Mouse (Mus musculus): ENCODE measurements around the gene Cbx7.
A peak's percentile ranks its signal among the peaks of the same experiment; 100 is the strongest.

Cbx7 gene

GRCm38 (mm10) chr15:80001601-80002000 is 30.7 kb upstream of the Cbx7 start:
- no peak for DNase-seq (ENCODE audit: low spot score)

- no peak for DNase-seq (ENCODE audit: low spot score)
Observed at GRCm38 (mm10) chr15:80000694-80001093, 29.8 kb upstream of the Cbx7 start.

- DNase-seq (ENCODE audit: low spot score), result no peak
Observed at GRCm38 (mm10) chr15:79997988-79998387, 27.1 kb upstream of the Cbx7 start.

GRCm38 (mm10) chr15:79996781-79997180 is 25.9 kb upstream of the Cbx7 start:
- DNase-seq (ENCODE audit: low spot score), result no peak

GRCm38 (mm10) chr15:79995552-79995951 is 24.6 kb upstream of the Cbx7 start:
- DNase-seq (ENCODE audit: low spot score), result no peak

- no peak for DNase-seq (ENCODE audit: low spot score)
Observed at GRCm38 (mm10) chr15:79994566-79994965, 23.6 kb upstream of the Cbx7 start.

- no peak for DNase-seq (ENCODE audit: low spot score)
Observed at GRCm38 (mm10) chr15:79986182-79986581, 15.3 kb upstream of the Cbx7 start.

- no peak for DNase-seq (ENCODE audit: low spot score)
Observed at GRCm38 (mm10) chr15:79985471-79985870, 14.6 kb upstream of the Cbx7 start.

GRCm38 (mm10) chr15:79984152-79984551 is 13.2 kb upstream of the Cbx7 start:
- DNase-seq (ENCODE audit: low spot score), result no peak

- no peak for DNase-seq (ENCODE audit: low spot score)
Observed at GRCm38 (mm10) chr15:79980716-79981115, 9.8 kb upstream of the Cbx7 start.

GRCm38 (mm10) chr15:79972186-79972585 is 1.3 kb upstream of the Cbx7 start:
- no peak for DNase-seq (ENCODE audit: low spot score)

GRCm38 (mm10) chr15:79970491-79970890 is 428 bp downstream of the Cbx7 start:
- no peak for DNase-seq (ENCODE audit: low spot score)

GRCm38 (mm10) chr15:79967346-79967745 is 3.6 kb downstream of the Cbx7 start:
- no peak for DNase-seq (ENCODE audit: low spot score)

GRCm38 (mm10) chr15:79964376-79964775 is 6.5 kb downstream of the Cbx7 start:
- no peak for DNase-seq (ENCODE audit: low spot score)

GRCm38 (mm10) chr15:79962661-79963060 is 8.3 kb downstream of the Cbx7 start:
- DNase-seq (ENCODE audit: low spot score), result no peak

- no peak for DNase-seq (ENCODE audit: low spot score)
Observed at GRCm38 (mm10) chr15:79961366-79961921, 9.5 kb downstream of the Cbx7 start.

GRCm38 (mm10) chr15:79958418-79958817 is 12.5 kb downstream of the Cbx7 start:
- no peak for DNase-seq (ENCODE audit: low spot score)

- DNase-seq (ENCODE audit: low spot score), result peak; percentile 88
Observed at GRCm38 (mm10) chr15:79956559-79956958, 14.4 kb downstream of the Cbx7 start.

- no peak for DNase-seq (ENCODE audit: low spot score)
Observed at GRCm38 (mm10) chr15:79953470-79953869, 17.4 kb downstream of the Cbx7 start.

GRCm38 (mm10) chr15:79952504-79953231 is 18.3 kb downstream of the Cbx7 start:
- DNase-seq (ENCODE audit: low spot score), result no peak

- no peak for DNase-seq (ENCODE audit: low spot score)
Observed at GRCm38 (mm10) chr15:79951730-79952503, 19.0 kb downstream of the Cbx7 start.

- DNase-seq (ENCODE audit: low spot score), result no peak
Observed at GRCm38 (mm10) chr15:79951226-79951625, 19.7 kb downstream of the Cbx7 start.

Data from T-cell, adult 2 months (primary cell).